Mouse (Mus musculus) bone marrow, adult 2 months (tissue): Measurements from ENCODE around the gene Des. TPM values are rescaled to one million over a fixed set of nuclear protein-coding genes. Genes with fewer than 3 reads are reported as not detected.

Experiments used
- H3K27ac ChIP-seq: fragments of 200-500 bp; 2 replicates; pipeline ENCODE4 v1.5.1; 2012; ENCODE audit warnings: low read depth, mild to moderate bottlenecking, control low read depth, inconsistent platforms, low read length; ENCODE audit not compliant: control insufficient read depth, poor library complexity, insufficient read depth
- H3K4me1 ChIP-seq: fragments of 200-500 bp; 2 replicates; pipeline ENCODE4 v1.6.1; 2011; ENCODE audit warnings: low read length; ENCODE audit not compliant: control insufficient read depth, insufficient read depth
- H3K4me3 ChIP-seq: fragments of 200-500 bp; replicated peaks from 2 replicates; pipeline ENCODE3; 2011; ENCODE audit warnings: mild to moderate bottlenecking, low read depth, low read length, control low read depth; ENCODE audit not compliant: control insufficient read depth
- CTCF ChIP-seq: fragments of 200-500 bp; IDR thresholded peaks from 2 replicates; pipeline ENCODE4 v1.5.1; 2011; ENCODE audit warnings: low read length, control low read depth; ENCODE audit not compliant: control insufficient read depth, insufficient read depth
- POLR2A ChIP-seq: fragments of 200-500 bp; IDR thresholded peaks from 2 replicates; pipeline ENCODE4 v1.6.1; 2011; ENCODE audit warnings: low read depth, mild to moderate bottlenecking, control low read depth, low read length, borderline replicate concordance; ENCODE audit not compliant: control insufficient read depth
- WGBS: fragments of 180-500 bp; shearing (Covaris S2); methylation state at CpG from one replicate; pipeline ENCODE4 v1.1.7; 2018; 5-methylcytosine and 5-hydroxymethylcytosine counted together
- polyA plus RNA-seq: library from polyadenylated mRNA; stranded (reverse); fragments of >200 nt; gene quantifications from 2 replicates; pipeline ENCODE4 v1.2.4, GENCODE M21; 2011; ENCODE audit warnings: low replicate concordance; ENCODE audit not compliant: missing spikeins, insufficient read depth, insufficient read length

Des gene
- polyA plus RNA-seq, 1 experiment = 8.8 TPM

GRCm38 (mm10) chr1:75342874-75343416 is 17.2 kb upstream of the Des start:
- H3K27ac ChIP-seq = no peak overlapping the region
- no peaks in the 10 kb centered on the region for H3K4me1 ChIP-seq
- 5% methylated on average over 8 of the region's 8 CpGs for WGBS
- TF ChIP-seq CTCF (peak; percentile 58), POLR2A (no peak)
- H3K4me3 ChIP-seq = no peak overlapping the region

GRCm38 (mm10) chr1:75344291-75345035 is 15.7 kb upstream of the Des start:
- whole genome bisulfite sequencing = 41% methylated on average over 15 of the region's 15 CpGs
- TF ChIP-seq CTCF (no peak), POLR2A (no peak)
- Histone ChIP-seq H3K4me1 (no peaks in the 10 kb centered on the region), H3K27ac (no peak overlapping the region), H3K4me3 (no peak overlapping the region)

- TF ChIP-seq POLR2A (no peak), CTCF (no peak)
- 64% methylated on average over 20 of the region's 20 CpGs for WGBS
- Histone ChIP-seq H3K4me1 (no peaks in the 10 kb centered on the region), H3K27ac (no peak overlapping the region), H3K4me3 (no peak overlapping the region)
Measured at GRCm38 (mm10) chr1:75345036-75345935, 14.8 kb upstream of the Des start.

- no peak overlapping the region for H3K27ac ChIP-seq
- no peak for TF ChIP-seq CTCF
- TF ChIP-seq POLR2A = no peak
- no peak overlapping the region for H3K4me3 ChIP-seq
- WGBS = 83% methylated on average over 5 of the region's 5 CpGs
- H3K4me1 ChIP-seq = no peaks in the 10 kb centered on the region
Measured at GRCm38 (mm10) chr1:75347279-75347678, 12.8 kb upstream of the Des start.

- 52% methylated on average over 5 of the region's 5 CpGs for WGBS
- no peak overlapping the region for H3K4me3 ChIP-seq
- TF ChIP-seq POLR2A (no peak), CTCF (no peak)
- no peak overlapping the region for H3K27ac ChIP-seq
- H3K4me1 ChIP-seq = no peaks in the 10 kb centered on the region
Measured at GRCm38 (mm10) chr1:75349275-75349674, 10.9 kb upstream of the Des start.

- TF ChIP-seq CTCF = no peak
- TF ChIP-seq POLR2A = no peak
- Histone ChIP-seq H3K4me1 (no peaks in the 10 kb centered on the region), H3K4me3 (no peak overlapping the region), H3K27ac (no peak overlapping the region)
- WGBS = 59% methylated on average over 7 of the region's 7 CpGs
Measured at GRCm38 (mm10) chr1:75357261-75357660, 2.9 kb upstream of the Des start.

GRCm38 (mm10) chr1:75358009-75358408 is 2.1 kb upstream of the Des start:
- H3K4me3 ChIP-seq = no peak overlapping the region
- WGBS = 82% methylated on average over 4 of the region's 4 CpGs
- TF ChIP-seq POLR2A (no peak), CTCF (no peak)
- H3K4me1 ChIP-seq = no peaks in the 10 kb centered on the region
- no peak overlapping the region for H3K27ac ChIP-seq

- WGBS = 75% methylated on average over 13 of the region's 13 CpGs
- Histone ChIP-seq H3K27ac (no peak overlapping the region), H3K4me3 (no peak overlapping the region), H3K4me1 (no peaks in the 10 kb centered on the region)
- TF ChIP-seq POLR2A (no peak), CTCF (no peak)
Measured at GRCm38 (mm10) chr1:75359346-75359745, 783 bp upstream of the Des start.
